Mouse (Mus musculus) myocyte (in vitro differentiated cells): Measurements from ENCODE around the gene Insrr.

ENCODE experiments used
- CEBPB ChIP-seq: IDR thresholded peaks from 2 replicates; pipeline ENCODE4 v1.6.1; 2011; ENCODE audit warnings: mild to moderate bottlenecking, moderate library complexity; ENCODE audit not compliant: poor library complexity, insufficient read depth, severe bottlenecking
- MAX ChIP-seq: IDR thresholded peaks from one replicate; pipeline ENCODE4 v1.6.1; 2011; ENCODE audit warnings: low read depth, mild to moderate bottlenecking, control low read depth
- POLR2A ChIP-seq: IDR thresholded peaks from one replicate; pipeline ENCODE4 v1.6.1; 2011; ENCODE audit warnings: low read depth, mild to moderate bottlenecking, control low read depth, moderate library complexity; ENCODE audit not compliant: insufficient read length
- POLR2AphosphoS2 ChIP-seq: IDR thresholded peaks from one replicate; pipeline ENCODE4 v1.6.1; 2011; ENCODE audit warnings: low read depth, control low read depth; ENCODE audit not compliant: insufficient read length
- REST ChIP-seq: IDR thresholded peaks from one replicate; pipeline ENCODE4 v1.6.1; 2011; ENCODE audit warnings: mild to moderate bottlenecking, control low read depth, moderate library complexity; ENCODE audit not compliant: insufficient read depth, insufficient read length
- SRF ChIP-seq: IDR thresholded peaks from one replicate; pipeline ENCODE4 v1.6.1; 2011; ENCODE audit warnings: low read depth; ENCODE audit not compliant: control insufficient read depth, insufficient read length
- TCF12 ChIP-seq: IDR thresholded peaks from one replicate; pipeline ENCODE4 v1.6.1; 2011; ENCODE audit warnings: mild to moderate bottlenecking, control low read depth; ENCODE audit not compliant: poor library complexity, insufficient read depth, severe bottlenecking
- USF1 ChIP-seq: IDR thresholded peaks from one replicate; pipeline ENCODE4 v1.6.1; 2011; ENCODE audit warnings: low read depth, mild to moderate bottlenecking, control low read depth, moderate library complexity

DNA sequence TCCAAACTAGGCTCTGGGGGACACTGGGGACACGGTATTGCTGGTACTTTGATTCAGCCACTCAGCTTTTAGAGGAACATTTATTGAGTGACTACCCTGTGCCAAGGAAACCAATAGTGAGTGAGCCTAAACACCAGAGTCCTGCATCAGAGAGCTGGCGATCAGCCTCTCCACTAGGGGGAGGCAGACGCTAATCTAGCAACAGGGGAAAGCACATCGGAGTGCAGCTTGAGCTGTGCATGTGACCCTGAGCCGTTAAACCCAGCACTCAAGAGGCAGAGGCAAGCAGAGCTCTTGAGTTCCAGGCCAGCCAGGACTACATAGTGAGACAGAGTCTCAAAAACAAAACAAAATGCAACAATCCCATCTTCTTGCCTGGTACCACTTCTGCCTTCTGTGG, 47.7 kb upstream of the Insrr start:
- no peak for TF ChIP-seq POLR2A
- TF ChIP-seq POLR2AphosphoS2 = no peak
- no peak for TF ChIP-seq MAX
- TF ChIP-seq SRF = no peak
- no peak for TF ChIP-seq TCF12
- TF ChIP-seq USF1 = no peak
- no peak for TF ChIP-seq REST
- TF ChIP-seq CEBPB = no peak
